Mouse (Mus musculus) ovary, adult 2 months (tissue): ENCODE results near the gene Srpr. TPM values are rescaled to one million over a fixed set of nuclear protein-coding genes. Genes with fewer than 3 reads are reported as not detected.

Source experiments
- polyA plus RNA-seq: library from polyadenylated mRNA; depleted of rRNA; stranded (reverse); fragments of >200 nt; gene quantifications from 2 replicates; pipeline ENCODE4 v1.2.3, GENCODE M21; 2012; rRNA removed

Gene Srpr
- polyA plus RNA-seq: 69.6 and 78.6 TPM in 2 replicates

DNA sequence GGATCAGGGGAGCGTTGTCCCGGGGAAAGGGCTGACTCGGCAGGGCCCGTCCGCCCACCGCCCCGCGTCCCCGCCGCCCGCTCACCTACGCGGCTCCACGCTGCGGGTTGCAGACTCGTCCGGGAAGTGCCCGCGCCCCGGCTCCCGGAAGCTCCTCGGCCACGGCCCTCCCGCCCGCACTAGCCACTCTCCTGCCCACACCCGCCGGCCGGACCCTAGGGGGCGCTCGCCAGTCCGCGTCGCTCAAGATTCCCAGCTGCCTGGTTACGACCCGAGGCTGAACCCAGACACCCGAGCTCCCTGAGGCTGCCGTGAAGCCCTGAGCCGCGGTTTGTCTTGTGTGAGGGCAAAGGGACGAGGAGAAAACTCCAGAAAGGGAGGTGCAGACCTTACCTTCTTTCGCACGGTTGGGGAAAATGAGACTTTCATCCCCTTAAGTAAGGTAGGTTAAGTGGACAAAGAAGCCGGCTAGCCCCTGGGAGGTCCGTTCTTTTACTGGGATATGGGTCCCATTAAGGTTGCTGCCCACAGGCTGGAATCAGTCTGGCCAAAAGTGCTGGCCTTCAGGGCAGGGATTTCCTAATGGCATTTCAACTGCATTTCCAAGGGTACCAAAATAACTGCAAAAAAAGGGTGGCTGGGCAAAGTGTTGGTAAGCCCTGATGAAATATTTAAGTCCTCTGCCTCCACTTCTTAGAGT is at the start of gene Srpr, which contains the start of gene Tirap:
Srpr (plus strand) TSS at position 404 of the 700 bp plus-strand sequence.
Tirap (minus strand) TSS at position 520 of the 700 bp plus-strand sequence.

DNA sequence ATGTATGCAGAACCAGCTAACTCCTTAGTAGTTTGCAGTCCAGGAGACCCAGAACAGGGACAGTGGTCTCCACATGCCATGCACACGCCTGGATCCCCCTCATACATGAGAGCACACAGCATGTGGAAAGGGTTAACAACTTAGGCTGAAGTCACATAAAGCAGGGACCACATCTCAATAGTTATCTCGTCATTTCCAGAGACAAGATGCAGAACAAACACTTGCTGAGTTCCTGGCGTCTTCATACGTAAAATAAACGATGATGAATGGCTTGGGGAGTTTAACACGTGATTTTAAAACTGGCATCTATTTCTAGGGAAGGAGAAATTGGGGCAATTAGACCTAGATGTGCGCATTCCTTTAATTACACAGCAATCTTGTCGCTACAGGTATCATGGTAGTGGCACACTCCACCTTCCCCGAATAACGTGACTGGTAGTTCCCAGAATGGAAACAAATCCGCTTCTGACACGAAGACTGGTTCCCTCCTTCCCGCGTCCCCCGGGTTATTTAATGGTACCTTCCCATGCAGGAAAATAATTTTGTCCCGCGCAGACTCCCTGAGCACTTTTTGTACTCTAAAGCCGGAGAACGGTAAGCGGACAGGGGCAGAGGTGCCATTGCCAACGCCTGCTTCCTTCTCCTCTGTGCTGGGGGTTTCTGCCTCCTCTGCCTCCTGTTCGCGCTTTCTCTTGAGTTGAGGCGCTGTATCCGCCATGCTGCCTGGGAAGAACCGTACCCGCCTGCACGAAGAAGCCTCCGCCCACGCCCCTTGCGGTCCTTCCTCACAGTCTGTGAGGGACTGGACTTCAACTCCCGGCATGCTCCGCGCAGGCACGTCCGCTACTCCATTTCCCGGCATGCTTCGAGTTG is 24.5 kb upstream of the Srpr start, which contains the start of gene Dcps:
Dcps (minus strand) TSS at position 811 of the 873 bp plus-strand sequence.

DNA sequence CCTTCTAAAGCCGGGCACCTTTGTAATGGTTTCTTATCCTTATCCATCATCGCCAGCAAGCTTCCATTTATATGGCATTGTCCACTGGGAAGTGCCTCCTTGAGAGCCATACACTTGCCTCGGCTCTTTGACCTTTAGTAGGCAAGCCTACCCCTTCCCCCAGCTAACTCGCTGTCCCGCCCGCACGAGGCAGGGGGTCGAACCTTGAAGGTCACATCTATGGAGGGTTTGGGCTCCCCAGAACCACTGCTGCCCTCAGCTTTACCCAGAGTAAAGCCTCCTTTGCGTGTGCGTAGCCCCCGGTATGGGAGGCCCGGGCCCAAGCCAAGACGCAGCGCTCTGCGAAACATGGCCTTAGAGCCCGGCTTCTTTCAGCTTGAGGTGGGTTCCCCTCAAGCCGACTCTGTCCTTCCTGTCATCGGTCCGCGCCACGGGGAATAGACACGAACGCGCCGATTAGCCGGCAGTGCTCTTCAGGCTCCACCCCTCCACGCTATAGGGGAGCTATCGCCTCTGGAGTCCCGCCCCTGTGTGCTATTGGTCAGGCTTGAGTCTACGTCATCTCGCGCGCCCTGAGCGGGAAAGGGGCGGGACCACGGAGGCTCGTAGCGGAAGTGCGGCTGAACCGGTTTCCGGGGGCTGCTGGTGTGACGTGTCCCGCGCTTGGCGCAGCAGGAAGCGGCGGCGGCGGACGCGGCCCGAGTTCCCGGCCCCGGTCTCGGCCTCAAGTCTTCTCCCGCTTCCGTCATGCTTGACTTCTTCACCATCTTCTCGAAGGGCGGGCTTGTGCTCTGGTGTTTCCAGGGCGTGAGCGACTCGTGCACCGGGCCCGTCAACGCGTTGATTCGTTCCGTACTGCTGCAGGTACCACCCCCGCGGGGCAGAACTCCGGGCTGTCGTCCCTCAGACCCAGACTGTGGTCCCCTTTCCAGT is 10.8 kb downstream of the Srpr start, which contains the start of gene Foxred1:
Foxred1 (minus strand) TSS at position 514 of the 933 bp plus-strand sequence.

DNA sequence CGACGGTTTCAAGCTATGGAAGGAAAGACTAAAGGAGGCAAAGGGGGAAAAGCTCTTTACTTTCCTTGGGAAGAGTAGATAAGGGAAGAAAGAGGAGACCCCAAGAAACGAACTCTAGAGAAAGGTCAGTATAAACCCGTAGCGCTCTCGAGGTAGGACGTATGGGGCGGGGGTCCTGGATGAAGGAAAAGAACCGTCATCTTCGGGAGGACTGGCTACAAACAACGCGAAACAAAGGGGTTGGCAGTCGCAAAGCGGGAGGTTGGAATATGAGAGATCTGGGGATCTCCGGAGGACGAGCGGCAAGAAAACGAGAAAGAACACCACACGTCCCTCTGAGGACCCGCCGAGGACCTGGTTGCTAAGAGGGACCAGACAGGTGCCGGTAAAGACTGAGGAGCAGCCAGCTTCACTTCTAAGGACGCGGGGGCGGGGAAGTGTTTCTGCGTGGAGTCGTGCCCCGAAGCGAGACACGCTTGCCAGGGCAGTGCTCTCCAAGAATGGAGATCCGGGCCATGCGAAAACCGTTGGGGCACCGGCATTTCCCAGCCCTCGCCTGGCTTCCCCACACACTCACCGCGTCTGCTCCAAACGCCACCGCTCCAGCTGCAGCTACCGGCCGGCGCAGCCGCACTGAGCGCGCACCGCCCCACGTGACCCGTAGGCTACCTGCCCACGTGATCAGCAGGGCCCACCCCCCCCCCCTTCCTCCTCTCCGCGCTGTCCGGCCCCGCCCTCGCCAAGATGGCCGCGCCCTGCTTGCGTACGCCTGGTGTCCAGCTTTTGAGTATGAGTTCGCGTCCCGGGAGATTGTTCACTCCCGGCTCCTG is 67.4 kb downstream of the Srpr start, which contains the start of the genes Fam118b and Rpusd4:
Fam118b (minus strand) TSS at position 660 of the 830 bp plus-strand sequence.
Rpusd4 (plus strand) TSS at position 720 of the 830 bp plus-strand sequence.

Other genes starting within 250 kb of the Srpr start
- gene St3gal4, start 80.9 kb upstream of the Srpr start, polyA plus RNA-seq: 39.0 and 40.3 TPM in 2 replicates
- 40.2 and 52.9 TPM in 2 replicates for gene Dcps, start 24.1 kb upstream of the Srpr start, polyA plus RNA-seq
- 23.7 and 26.3 TPM in 2 replicates for gene Tirap, start 116 bp downstream of the Srpr start, polyA plus RNA-seq
- gene Foxred1, start 10.9 kb downstream of the Srpr start, polyA plus RNA-seq: 18.7 and 20.0 TPM in 2 replicates
- 7.3 and 15.1 TPM in 2 replicates for gene Fam118b, start 67.6 kb downstream of the Srpr start, polyA plus RNA-seq
- 7.4 and 9.9 TPM in 2 replicates for gene Rpusd4, start 67.7 kb downstream of the Srpr start, polyA plus RNA-seq
- 12.6 and 16.5 TPM in 2 replicates for gene Cdon, start 221.0 kb downstream of the Srpr start, polyA plus RNA-seq